Mouse (Mus musculus) left cerebral cortex, postnatal 25 days (tissue): ENCODE data around the gene Lmo1. TPM values are rescaled to one million over a fixed set of nuclear protein-coding genes. Genes with fewer than 3 reads are reported as not detected.

Experiments used
- DNase-seq, 2 experiments: peaks; one replicate each; pipeline ENCODE4 v3.0.0; 2022; ENCODE audit warnings: low spot score in 2 of 2, mixed read lengths in 1 of 2
- intact Hi-C: fragments of 180-260 bp; cut with DNase I; formaldehyde crosslinking; loops from one replicate; pipeline ENCODE4 v1.15.1; 2025
- total RNA-seq, 2 experiments: library from RNA; stranded (reverse); gene quantifications; 2 replicates each; pipeline ENCODE4 v1.2.3; 2021

Lmo1 gene
- total RNA-seq: 10 to 100 TPM; 12.0 to 19.0 TPM

GRCm38 (mm10) chr7:109174949-109175669 is at the start of gene Lmo1:
Lmo1 (minus strand) TSS chr7:109175207.
- DNase-seq: peak; percentile 22 to 53
- intact Hi-C loops: no loop called here

DNA sequence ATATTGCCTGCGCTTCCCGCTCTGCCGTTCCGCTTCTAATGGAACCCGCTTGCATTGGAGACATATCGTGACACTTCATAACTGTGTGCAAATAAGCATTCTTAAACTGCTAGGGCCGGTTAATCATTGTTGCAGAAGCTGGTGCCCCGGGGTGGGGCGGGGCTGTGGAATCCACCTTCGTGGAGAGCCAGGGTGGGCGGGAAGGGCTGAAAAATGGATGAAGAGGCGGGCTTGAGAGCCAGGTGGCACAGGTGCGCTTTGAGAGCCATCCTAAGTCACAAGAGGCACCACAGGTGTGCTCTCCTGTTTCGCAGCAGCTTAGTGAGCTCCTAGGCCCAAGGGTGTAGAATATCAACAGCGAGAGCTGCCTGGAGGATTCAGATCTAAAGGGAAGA is 46.7 kb upstream of the Lmo1 start:
- no peak for DNase-seq
- intact Hi-C loops: no loop called here

- no peak for DNase-seq
Measured at GRCm38 (mm10) chr7:109220766-109221715, 46.0 kb upstream of the Lmo1 start.

GRCm38 (mm10) chr7:109220026-109220425 is 45.0 kb upstream of the Lmo1 start:
- no peak for DNase-seq
- intact Hi-C loops: no loop called here

More at GRCm38 (mm10) chr7:109220766-109221715, 46.0 kb upstream of the Lmo1 start:
- intact Hi-C loops: no loop called here

GRCm38 (mm10) chr7:109218977-109219271 is 43.9 kb upstream of the Lmo1 start:
- intact Hi-C loops: loop anchor here (1.0 kb wide), 1 partner anchor 80 kb away; no protein-coding TSS in a partner anchor
- DNase-seq: no peak

DNA sequence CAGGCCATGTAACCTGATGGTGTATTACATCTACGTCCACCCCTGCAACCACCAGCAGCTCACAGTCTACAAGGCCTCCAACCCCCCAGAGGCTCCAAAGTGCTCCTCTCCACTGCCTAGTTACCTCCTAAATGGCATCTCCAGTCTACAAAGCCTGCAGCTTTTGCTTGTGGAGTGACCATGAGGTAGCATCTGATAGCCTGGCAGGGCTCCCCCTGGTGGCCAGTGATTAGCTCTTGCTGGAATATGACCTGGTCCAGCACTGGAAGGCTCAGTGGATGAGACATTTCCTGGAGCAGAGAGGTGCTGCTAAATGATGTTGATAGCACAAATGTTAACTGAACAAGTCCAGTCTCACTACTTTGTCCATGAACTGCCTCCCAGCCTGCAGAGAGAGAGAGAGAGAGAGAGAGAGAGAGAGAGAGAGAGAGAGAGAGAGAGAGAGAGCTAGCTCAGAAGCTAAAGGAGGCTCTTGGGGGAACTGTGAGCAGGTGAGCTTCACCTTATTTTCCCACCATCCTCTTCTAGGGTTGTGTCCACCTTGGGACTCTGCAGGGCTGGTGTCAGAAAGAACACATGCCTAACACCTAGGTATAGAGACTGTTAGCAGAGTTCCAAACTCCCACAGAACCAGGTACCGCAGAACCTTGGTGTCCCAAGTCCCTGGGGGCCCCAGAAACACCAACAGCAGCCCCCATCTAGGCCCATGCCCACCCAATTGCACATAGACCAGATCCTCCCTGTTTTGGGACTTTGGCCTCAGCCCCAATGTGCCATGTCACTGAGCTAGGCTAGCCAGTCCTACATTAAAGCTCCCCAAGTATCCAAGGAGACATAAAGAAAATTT is 43.3 kb upstream of the Lmo1 start:
- DNase-seq: peak; percentile 75 to 77
- intact Hi-C loops: loop anchor here (1.0 kb wide), 1 partner anchor 79 kb away; no protein-coding TSS in a partner anchor

DNA sequence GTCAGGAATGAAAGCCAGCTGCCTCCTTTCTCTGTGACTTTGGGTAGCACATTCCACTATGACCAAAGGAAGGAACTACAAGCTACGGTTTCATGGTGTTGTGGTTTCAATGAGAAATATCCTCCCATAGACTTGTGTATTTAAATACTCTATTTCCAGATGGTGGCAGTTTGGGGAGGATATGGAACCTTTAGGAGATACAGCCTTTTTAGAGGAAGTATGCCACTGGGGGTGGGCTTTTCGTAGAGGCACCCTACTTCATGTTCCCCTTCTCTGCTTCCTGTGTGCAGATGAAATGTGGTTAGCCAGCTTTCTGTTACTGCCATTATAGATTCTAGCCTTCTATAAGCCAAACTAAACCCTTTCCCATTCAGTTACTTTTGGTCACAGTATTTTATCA is 34.8 kb upstream of the Lmo1 start:
- DNase-seq: no peak
- intact Hi-C loops: no loop called here

GRCm38 (mm10) chr7:109207811-109208210 is 32.8 kb upstream of the Lmo1 start:
- intact Hi-C loops: no loop called here
- no peak for DNase-seq

DNA sequence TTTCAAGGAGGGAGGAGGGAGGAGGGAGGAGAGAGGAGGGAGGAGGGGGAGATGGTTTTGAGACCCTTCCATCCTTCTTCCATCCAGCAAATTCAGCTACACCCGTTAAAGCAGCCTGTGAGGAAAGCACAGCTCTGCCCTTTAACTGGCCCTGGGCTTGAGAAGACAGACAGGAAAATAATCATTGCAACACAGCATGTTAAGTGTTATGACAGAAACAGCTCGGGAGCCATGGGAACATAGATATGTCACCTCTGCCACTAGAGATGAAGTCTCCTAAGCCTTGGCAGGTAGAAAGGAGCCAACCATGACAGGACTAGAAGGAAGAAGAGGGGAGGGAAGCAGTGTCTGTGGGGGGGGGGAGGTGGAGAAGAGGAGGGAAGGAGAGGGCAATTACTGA is 31.4 kb upstream of the Lmo1 start:
- DNase-seq: no peak
- intact Hi-C loops: no loop called here

- intact Hi-C loops: no loop called here
- no peak for DNase-seq
Measured at GRCm38 (mm10) chr7:109203140-109203539, 28.1 kb upstream of the Lmo1 start.

DNA sequence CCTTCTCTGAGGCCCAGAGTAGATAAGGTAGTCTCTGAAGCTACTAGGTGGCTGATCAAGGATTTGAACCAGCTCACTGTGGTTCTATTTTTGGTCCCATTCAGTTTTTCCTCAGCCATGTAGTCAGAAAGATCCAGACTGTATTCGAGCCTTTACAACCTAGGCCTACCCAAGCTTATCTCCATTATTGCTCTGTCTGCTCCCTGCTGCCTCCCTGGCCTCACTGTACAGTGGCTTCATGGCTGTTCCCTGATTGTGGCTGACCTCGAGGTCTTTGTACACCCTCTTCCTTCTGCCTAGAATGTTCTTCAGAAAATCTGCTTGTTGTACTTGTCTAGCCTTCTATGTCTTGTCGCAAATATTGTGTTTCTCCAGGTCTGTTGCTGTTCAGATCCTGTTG is 25.6 kb upstream of the Lmo1 start:
- intact Hi-C loops: no loop called here
- DNase-seq: no peak

DNA sequence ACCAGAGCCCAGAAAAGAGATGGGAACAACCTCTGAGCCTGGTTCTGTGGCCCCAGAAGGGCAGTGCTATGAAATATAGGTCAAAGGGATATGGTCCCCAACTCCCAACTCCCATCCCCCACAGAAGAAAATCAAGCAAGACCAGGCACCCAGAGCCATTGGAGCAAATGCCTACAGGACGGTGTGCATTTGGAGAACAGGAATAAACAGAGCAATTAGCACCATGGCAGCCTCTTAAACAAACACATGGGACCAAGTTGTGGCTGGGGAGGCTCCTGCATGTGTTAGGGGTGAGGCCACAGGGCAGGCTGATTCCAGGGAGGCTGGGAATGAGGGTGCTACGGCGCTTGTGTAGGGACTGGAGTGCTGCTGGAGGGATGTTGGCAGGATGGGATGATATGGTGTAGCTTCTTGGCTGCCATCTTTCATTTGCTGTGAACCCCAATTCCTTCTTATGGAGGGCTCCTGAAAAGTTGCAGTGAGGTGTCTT is 22.2 kb upstream of the Lmo1 start:
- intact Hi-C loops: no loop called here
- no peak for DNase-seq

DNA sequence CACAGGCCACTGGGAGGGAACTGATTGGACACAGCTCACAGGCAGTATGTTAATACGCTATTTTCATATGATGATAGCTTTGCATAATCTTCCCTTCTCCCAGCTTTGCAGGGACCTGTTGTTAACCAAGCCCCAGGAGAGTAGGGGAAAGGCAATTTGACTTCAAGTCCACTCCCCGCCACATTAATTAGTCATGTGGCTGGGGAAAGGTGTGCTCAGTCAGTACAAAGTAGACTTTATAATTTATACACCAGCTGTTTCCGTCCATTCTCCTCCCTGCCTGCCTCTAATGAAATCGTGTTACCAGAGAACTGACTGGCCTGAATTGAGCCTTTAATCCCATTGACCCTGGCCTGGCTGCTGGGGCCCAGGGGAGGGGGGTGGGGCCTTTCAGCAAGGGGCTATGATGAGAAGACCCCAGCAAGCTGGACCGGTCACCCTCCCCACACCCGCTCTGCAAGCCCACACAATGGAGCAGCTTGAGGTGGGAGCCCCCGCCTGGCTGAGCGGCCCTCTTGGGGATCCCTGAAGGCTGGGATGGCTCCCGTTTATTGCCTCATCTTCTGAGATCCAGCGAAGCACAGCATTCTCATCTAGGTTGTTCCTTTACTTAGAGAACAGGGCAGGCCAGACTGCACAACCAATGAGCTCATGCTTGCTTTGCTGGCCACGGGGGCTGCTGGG is 21.5 kb upstream of the Lmo1 start:
- intact Hi-C loops: no loop called here
- no peak for DNase-seq

DNA sequence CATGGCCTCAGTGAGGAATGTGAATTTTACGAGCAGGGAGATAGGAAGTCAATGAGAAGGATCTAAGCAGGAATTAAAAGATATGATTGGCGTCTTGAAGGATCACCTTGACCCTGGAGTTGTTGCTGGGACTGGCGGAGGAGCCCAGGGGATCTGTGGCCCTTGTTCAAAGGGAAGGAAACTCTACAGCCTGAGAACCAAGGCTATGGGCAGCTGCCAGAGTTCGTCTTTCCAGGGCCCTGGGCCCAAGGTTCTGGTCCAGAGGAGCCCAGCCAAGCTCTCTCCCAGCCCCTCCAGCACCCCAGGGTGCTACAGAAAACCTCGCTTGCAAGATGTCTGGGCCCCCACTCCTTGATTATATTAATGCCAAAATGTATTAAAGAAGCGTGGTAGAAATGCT is 21.0 kb upstream of the Lmo1 start:
- no peak for DNase-seq
- intact Hi-C loops: no loop called here

DNA sequence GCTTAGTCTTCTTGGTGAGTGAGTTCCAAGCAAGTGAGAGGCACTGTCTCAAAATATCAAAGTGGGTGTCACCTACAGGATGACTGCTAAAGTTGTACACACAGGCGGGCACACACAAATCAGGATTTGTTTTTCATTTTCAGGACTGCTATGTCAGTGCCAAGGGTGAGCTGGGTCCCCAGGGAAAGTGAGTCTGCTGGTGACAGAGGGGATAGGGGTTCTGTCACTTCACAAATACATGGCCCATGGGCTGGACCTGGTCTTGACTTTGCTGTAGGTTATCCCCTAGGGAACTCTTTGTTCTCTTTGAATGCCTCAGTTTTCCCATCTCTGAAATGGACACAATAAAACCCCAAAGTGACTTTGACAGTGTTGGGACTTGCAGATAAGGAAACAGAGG is 19.8 kb upstream of the Lmo1 start:
- intact Hi-C loops: no loop called here
- peak in 1 of 2 experiments; percentile 35 for DNase-seq

DNA sequence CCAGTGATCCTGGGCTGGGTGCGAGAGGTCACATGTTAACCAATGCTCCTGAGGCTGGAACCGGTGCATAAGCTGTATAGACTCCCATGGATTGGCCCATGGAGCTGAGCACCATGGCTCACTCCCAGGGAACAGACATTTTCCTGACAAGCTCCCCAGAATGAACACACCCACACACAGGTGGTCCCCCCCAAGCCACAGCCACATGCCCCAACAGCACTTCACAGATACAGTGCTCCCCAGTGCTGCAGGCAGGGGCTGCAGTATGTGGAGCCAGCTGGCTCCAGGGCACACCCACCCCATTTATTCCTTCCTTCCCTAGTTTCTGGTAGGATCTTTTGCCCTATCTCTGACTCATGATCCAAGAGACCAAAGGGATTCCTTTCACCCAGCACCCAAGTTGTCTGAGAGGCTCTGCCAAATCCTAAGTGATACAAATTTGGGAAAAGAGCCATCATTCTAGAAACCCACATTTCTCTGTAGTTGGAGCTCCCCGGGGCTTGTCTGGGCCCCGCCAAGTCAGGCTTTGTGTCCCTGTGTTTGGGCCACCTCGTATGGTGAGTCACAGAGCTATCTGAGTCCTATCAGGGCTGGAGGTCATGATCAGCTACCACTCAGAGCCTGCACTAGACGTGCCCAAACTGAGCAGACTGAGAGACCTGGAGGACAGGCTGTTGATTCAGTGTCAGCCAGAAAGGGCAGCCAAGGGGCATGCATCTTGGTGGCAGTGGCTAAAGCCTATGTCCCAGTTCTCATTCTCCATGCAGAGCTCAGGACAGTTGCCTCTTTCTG is 12.4 kb upstream of the Lmo1 start:
- no peak for DNase-seq
- intact Hi-C loops: no loop called here

DNA sequence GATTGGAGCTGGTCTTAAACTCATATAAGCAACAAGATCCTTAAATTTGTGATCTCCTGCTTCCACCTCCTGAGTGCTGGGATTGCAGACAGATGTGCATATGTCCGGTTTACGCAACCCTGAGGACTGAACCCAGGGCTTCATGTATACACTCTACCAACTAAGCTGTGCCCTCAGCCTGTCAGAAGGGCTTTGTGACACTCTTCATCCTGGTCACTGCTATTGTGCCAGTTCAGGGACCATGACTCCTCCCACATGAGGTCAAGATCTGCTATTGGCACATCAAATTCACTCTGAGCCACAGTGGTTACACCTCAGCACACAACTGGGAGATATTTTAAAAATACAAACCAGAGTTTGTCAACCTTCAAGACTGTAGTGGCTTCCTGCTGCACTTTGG is 11.0 kb upstream of the Lmo1 start:
- intact Hi-C loops: no loop called here
- no peak for DNase-seq

GRCm38 (mm10) chr7:109185564-109185963 is 10.6 kb upstream of the Lmo1 start:
- intact Hi-C loops: no loop called here

GRCm38 (mm10) chr7:109176688-109177087 is 1.7 kb upstream of the Lmo1 start:
- intact Hi-C loops: no loop called here

More at GRCm38 (mm10) chr7:109185564-109185963, 10.6 kb upstream of the Lmo1 start:
- DNase-seq: no peak

More at GRCm38 (mm10) chr7:109176688-109177087, 1.7 kb upstream of the Lmo1 start:
- DNase-seq: no peak
